Comparison of ENCODE assay signal across 7 mouse cellular contexts in genomic region chr9:100470936-100471604, GRCm38 (mm10). TPM values are rescaled to one million over a fixed set of nuclear protein-coding genes. Genes with fewer than 3 reads are reported as not detected.
A peak's percentile ranks its signal among the peaks of the same experiment; 100 is the strongest.
DNase-seq lines count a peak whose midpoint lies in the region; TF ChIP-seq lines count a peak whose summit lies in the region.

No protein-coding gene starts in this region.

- H3K27me3 ChIP-seq in myocyte (ENCODE audit: control insufficient read depth, insufficient read depth, insufficient read length): no peaks in the 10 kb centered on the region

- H3K4me3 ChIP-seq in myocyte: no peak overlapping the region

- no peak for TF ChIP-seq POLR2A in myocyte (IDR thresholded peaks at IDR 0.05; ENCODE audit: insufficient read length, low read depth)

- H3K79me2 ChIP-seq in myocyte (ENCODE audit: control insufficient read depth, insufficient read depth): no peaks in the 10 kb centered on the region

- H3K4me2 ChIP-seq in myocyte (ENCODE audit: low read depth): peak overlapping the region; percentile 10

- peak; percentile 80 for DNase-seq in urinary bladder, postnatal 14 days (ENCODE audit: low spot score)
- DNase-seq in urinary bladder, postnatal 10 days (ENCODE audit: low spot score): no peak
- peak; percentile 70 for DNase-seq in fat pad, adult 2 months (ENCODE audit: extremely low read depth, low read depth, low spot score)
- DNase-seq in heart, postnatal 4 days: peak; percentile 60
- no peak for DNase-seq in thymus, postnatal 0 days (ENCODE audit: low spot score)
- no peak for DNase-seq in thymus, postnatal 4 days

- H3K36me3 ChIP-seq in myocyte (ENCODE audit: control insufficient read depth, insufficient read depth): no peaks in the 10 kb centered on the region

- H3ac ChIP-seq in myocyte (ENCODE audit: control insufficient read depth, insufficient read length): no peak overlapping the region

TF ChIP-seq in myocyte, 11 proteins besides CTCF, POLR2A, EP300 and RAD21:
- peak in 1 of 3 experiments; percentile 42 for TF ChIP-seq MYOG (IDR thresholded peaks at IDR 0.05; ENCODE audit: control insufficient read depth in 1 of 3, insufficient read depth in 1 of 3, insufficient read length in 2 of 3, low read depth in 2 of 3)
- no peak for TF ChIP-seq TCF12 (IDR thresholded peaks at IDR 0.05; ENCODE audit: insufficient read depth, poor library complexity, severe bottlenecking)
- TF ChIP-seq POLR2AphosphoS2 (IDR thresholded peaks at IDR 0.05; ENCODE audit: insufficient read length, low read depth): no peak
- peak in 1 of 3 experiments; percentile 39 for TF ChIP-seq MYOD1 (IDR thresholded peaks at IDR 0.05; ENCODE audit: control insufficient read depth in 1 of 3, insufficient read length in 2 of 3, low read depth in 2 of 3)

RNA-seq across cellular contexts. Expression of gene Il20rb, which starts 15.5 kb away (rescaled TPM):
- total RNA-seq in heart, postnatal 4 days (2021): 1 to 10 TPM; 4.3 TPM
- 0.40 TPM for polyA plus RNA-seq in myocyte (2012; fragmentation: generic; extraction: Trizol)
- 9.2 and 9.7 TPM in 2 replicates for polyA plus RNA-seq in thymus, postnatal 0 days (2015; fragmentation: Nextera tagmentation; extraction: Ambion mirVana)

Comparison
In these comparisons a context has a peak if more than half of its experiments do, and no peak if none do; other contexts are left out.
1. DNase-seq: peak in urinary bladder, postnatal 14 days (single experiment), fat pad, adult 2 months (single experiment) and heart, postnatal 4 days (single experiment); none in urinary bladder, postnatal 10 days (single experiment), thymus, postnatal 0 days (single experiment) and thymus, postnatal 4 days (single experiment).